Mouse (Mus musculus) gastrocnemius, postnatal 36 days (tissue): Measurements from ENCODE around the gene Map3k9. TPM values are rescaled to one million over a fixed set of nuclear protein-coding genes. Genes with fewer than 3 reads are reported as not detected.

Source experiments
- DNase-seq, 2 experiments: peaks; one replicate each; pipeline ENCODE4 v3.0.0; 2022
- intact Hi-C: fragments of 180-260 bp; cut with DNase I; formaldehyde crosslinking; loops from one replicate; pipeline ENCODE4 v1.15.1; 2025
- total RNA-seq, 2 experiments: library from RNA; stranded (reverse); gene quantifications; 2 replicates each; pipeline ENCODE4 v1.2.3; 2021

Map3k9 gene
- total RNA-seq, 2 experiments from 2014 or later = 0.07 to 0.10 TPM

DNA sequence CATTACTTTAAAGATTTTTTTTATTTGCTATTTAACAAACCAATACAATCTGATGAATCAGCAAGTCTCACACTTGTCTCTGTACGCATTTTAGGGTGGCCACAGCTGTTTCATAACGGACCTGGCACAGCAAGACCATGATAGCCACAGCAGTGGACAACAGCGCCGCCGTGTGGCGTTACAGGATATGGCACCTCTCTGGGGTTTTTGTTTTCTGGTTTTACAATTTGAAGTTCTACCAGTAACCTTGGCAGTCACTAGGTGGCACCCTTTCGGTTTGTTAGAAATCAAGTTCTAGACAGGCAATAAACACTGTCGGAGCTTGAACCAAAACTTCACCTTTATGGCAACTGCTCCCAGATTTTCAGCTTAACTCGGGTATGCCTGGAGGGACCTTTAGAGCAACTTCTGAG, 7.7 kb upstream of the Map3k9 start:
- DNase-seq = peak; percentile 82 to 94

DNA sequence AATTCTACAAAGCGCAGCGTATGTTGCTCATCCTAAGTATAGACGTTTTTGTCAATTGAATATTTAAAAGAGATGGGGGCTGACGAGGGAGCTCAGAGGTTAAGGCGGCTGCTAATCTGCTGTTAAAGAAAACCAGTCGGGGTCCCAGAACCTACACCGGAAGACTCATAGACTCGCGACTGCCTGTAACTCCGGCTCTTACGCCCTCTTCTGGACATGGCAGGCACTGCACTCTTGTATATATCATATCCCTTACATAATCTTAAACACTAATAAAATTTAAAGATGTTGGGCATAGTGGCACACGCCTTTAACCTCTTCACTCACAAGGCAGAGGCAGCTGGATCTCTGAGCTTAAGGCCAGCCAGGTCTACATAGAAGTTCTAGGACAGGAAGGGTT, 6.3 kb upstream of the Map3k9 start:
- no peak for DNase-seq
- intact Hi-C loops = no loop called here

More for the DNA sequence above, 7.7 kb upstream of the Map3k9 start:
- intact Hi-C loops = loop anchor here (2.0 kb wide), 1 partner anchor 170 kb away; no protein-coding TSS in a partner anchor

DNA sequence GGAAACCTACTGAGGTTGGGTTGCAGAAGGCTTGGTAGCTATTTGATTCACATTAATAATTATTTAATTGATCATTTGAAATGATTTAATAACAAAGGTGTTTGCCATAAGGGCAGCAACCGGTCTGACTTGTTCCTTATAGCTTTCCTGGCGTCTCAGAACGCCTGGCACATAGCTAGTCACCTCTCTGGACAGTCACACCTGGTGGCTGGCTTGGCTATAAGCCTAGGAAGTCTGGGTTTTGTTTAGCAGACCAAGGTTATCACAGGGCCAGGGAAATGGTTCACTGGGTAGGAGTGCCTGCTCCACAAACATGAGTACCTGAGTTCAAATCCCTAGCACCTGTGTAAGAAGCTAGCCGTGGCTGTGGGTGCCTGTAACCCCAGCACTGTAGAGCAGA, 2.3 kb upstream of the Map3k9 start:
- intact Hi-C loops = no loop called here
- DNase-seq = no peak

GRCm38 (mm10) chr12:81782606-81783005, 1.6 kb upstream of the Map3k9 start:
- no peak for DNase-seq
- intact Hi-C loops = no loop called here

- DNase-seq = no peak
- intact Hi-C loops = no loop called here
Observed at GRCm38 (mm10) chr12:81780271-81781093, 493 bp downstream of the Map3k9 start.

GRCm38 (mm10) chr12:81779831-81780230, 1.1 kb downstream of the Map3k9 start:
- intact Hi-C loops = no loop called here
- DNase-seq = no peak

DNA sequence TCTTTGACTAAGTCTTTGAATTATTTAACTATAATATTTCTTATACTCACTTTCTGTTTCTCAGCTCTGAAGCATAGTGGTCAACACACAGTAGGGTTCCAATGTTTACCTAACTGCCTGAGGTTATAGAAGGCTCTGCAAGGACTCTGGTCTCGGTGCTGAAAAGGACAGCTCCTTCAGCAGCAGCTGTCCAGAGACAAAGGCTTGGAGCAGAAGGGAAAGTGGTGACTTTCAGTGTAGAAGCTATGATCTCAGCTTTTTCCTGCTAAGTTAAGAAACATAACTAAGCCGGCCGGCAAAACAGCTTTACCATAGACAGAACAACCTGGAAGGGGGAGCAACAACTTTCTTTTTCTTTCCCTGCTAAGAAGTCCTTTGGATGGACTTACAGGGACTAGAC, 4.8 kb downstream of the Map3k9 start:
- DNase-seq = no peak
- intact Hi-C loops = no loop called here

DNA sequence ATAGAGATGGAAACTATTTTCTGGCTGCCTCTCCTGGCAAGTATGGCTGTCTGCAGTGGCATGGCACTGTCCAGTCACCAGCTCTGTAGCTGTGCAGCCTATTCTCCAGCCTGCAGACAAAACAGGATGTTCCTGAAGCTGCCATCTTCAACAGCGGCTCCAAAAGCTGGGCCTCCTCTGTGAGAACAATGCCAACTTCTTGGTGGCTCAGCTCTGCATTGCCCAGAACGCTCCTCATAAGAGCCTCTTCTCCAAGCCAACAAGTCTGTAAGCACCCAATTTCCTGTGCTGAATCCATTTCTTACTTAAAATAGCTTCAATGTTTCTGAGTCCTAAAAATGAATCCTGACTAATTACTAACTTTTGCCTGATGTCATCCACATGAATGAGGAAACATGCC, 5.3 kb downstream of the Map3k9 start:
- intact Hi-C loops = no loop called here
- no peak for DNase-seq

GRCm38 (mm10) chr12:81774186-81774585, 6.8 kb downstream of the Map3k9 start:
- intact Hi-C loops = no loop called here
- DNase-seq = no peak

DNA sequence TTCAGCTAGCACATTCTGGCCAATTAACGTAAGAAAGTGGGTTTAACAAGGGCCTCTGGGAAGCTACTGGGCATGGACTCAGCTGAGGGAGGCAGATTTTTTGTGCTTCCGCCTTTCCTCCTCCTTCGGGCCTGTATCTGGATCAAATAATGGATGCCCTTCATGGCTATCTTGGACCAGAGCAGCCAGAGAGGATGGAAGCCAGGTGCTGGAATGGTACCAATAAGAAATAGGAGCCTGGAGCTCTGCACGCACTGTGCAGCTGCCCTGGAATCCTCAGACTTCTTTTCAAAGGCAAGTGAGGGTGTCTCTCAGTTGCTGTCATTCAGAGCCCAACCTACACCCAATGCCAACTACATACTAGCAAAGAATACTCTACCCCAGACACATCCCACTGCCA, 11.5 kb downstream of the Map3k9 start:
- no peak for DNase-seq
- intact Hi-C loops = no loop called here

GRCm38 (mm10) chr12:81765386-81765785, 15.6 kb downstream of the Map3k9 start:
- intact Hi-C loops = no loop called here

GRCm38 (mm10) chr12:81764370-81764769, 16.6 kb downstream of the Map3k9 start:
- intact Hi-C loops = no loop called here
- DNase-seq = no peak

More at GRCm38 (mm10) chr12:81765386-81765785, 15.6 kb downstream of the Map3k9 start:
- DNase-seq = no peak

DNA sequence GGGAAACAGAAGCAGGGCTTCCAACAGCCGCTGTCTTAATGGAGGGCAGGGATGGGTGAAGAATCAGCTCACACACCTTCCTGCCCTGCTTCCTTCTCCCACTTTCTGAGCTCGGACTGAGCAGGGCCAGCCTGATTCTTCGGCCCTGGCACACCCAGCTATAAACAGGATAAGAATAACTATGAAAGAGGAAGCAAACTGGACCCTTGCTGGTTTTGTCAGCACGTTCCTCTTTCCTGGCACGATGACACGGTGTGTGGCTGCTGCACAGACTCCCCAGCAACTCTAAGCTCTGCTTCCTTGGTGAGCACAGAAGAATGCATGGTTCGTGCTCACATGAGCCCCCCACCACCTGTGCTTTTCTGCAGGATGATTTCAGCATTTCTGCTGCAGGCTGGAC, 26.3 kb downstream of the Map3k9 start:
- DNase-seq = no peak
- intact Hi-C loops = no loop called here

- intact Hi-C loops = no loop called here
- DNase-seq = no peak
Observed at GRCm38 (mm10) chr12:81751116-81751515, 29.9 kb downstream of the Map3k9 start.

- no peak for DNase-seq
- intact Hi-C loops = no loop called here
Observed at GRCm38 (mm10) chr12:81748918-81749317, 32.1 kb downstream of the Map3k9 start.

- intact Hi-C loops = no loop called here
- no peak for DNase-seq
Observed at GRCm38 (mm10) chr12:81748021-81748576, 32.9 kb downstream of the Map3k9 start.

- intact Hi-C loops = no loop called here
- DNase-seq = no peak
Observed at GRCm38 (mm10) chr12:81746400-81747024, 34.5 kb downstream of the Map3k9 start.

- DNase-seq = no peak
- intact Hi-C loops = no loop called here
Observed at GRCm38 (mm10) chr12:81735246-81736070, 45.5 kb downstream of the Map3k9 start.

DNA sequence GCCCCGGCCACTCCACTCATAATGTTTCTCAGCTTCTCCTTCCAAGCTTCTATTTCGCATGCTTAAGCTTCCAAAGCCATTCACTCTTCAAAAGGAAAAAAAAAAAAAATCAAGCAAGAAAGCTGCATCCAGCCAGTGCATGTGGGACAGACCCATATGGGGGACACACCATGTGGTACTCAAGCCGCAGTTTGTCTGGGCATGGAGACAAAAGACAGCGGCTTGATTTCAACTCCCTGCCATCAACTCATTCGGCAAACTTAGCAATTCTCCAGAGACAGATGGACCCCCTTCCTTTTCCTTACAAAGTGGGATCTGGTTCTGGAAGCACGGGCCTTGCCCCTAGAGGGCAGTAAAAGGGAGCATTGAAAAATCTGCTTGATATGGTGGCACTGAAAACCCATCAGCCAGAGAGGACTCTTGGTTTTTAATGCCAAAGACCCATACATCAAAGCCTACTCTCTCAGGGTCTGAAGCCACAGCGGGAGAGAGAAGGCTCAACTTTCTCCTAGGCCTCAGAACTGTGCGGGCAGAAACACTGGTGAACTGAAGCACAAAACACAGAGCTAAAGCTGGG, 54.6 kb downstream of the Map3k9 start:
- DNase-seq = no peak
- intact Hi-C loops = no loop called here

DNA sequence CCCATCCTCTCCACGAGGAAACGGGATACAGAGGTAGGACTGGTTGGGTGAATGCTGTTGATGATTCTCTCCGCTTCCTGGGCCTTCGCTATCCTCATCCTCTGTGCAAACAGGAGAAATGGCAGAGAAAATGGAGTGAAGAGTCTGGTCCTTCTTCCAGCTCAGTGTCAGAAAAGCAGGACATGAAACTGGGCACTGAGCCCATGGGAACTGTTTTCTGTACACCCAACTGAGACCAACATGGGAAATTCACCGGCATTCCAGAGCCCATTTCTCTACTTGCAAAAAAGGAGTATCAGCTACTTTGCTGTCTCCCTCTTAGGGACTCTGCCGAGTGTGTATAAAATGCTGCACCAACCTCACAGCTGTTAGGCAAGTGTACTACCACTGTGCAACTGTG, 56.2 kb downstream of the Map3k9 start:
- no peak for DNase-seq
- intact Hi-C loops = no loop called here
